Mouse (Mus musculus): ENCODE data around the gene Gpatch2.

DNA sequence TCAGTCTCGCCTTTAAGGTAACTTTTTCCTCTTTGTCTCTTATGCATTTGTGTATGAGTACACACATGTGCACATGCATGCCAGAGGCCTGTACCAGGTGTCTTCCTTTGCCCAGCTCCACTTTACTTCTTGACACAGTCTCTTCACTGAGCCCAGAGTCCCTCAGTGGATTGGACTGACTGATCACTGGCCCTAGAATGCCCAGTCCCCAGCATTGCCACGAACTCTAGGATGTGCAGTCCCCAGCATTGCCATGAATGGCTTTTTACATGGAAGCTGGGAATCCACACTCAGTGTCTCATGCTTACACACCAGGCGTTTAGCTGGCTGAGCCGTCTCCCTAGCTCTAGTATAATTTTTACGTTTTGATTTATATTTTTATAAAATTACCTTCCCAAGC lies 147.2 kb downstream of the Gpatch2 start:
- TF ChIP-seq GATA1 (IDR thresholded peaks at IDR 0.05; ENCODE audit: borderline replicate concordance, low read length): no peak
- TF ChIP-seq FLI1 (IDR thresholded peaks at IDR 0.05; ENCODE audit: low read length): no peak
